Mouse (Mus musculus): ENCODE results near the gene Tmem136. TPM values are rescaled to one million over a fixed set of nuclear protein-coding genes. Genes with fewer than 3 reads are reported as not detected.
A peak's percentile ranks its signal among the peaks of the same experiment; 100 is the strongest.

Gene Tmem136
- total and polyA plus RNA-seq, 3 experiments = 0.17 to 3.8 (median 0.34) TPM

- no peaks in the 10 kb centered on the region for H3K27me3 ChIP-seq (replicated peaks)
- no peak overlapping the region for H3K4me3 ChIP-seq (replicated peaks in 1 of 3; ENCODE audit: low read depth in 2 of 3, low read length in 2 of 3, poor library complexity in 1 of 3)
- peak; percentile 59 for DNase-seq (ENCODE audit: extremely low read depth)
- H3K4me1 ChIP-seq (ENCODE audit: control insufficient read depth in 1 of 2, insufficient read depth in 2 of 2) = peaks cover 4 to 38% of the 10 kb centered on the region in 2 experiments; a peak in 3 of 4 replicates
- H3K4me2 ChIP-seq (ENCODE audit: insufficient read depth, low read depth, poor library complexity, severe bottlenecking) = no peak overlapping the region
- in situ Hi-C loops (cut with MboI; ENCODE audit: low pct_ligation_motif_present, low pct_unique_long_range_greater_than_20kb, low sequenced_read_pairs) (no loop called here), dilution Hi-C loops (cut with MboI; ENCODE audit: extremely low pct_ligation_motif_present, extremely low pct_unique_long_range_greater_than_20kb, low sequenced_read_pairs) (no loop called here)
- TF ChIP-seq IRF4 (IDR thresholded peaks at IDR 0.05; ENCODE audit: low read depth, low read length) = no peak
- peak; percentile 41; the same call in 1 of the 2 replicates for TF ChIP-seq BHLHE40 (IDR thresholded peaks at IDR 0.05; ENCODE audit: low read depth, low read length)
- TF ChIP-seq USF2 (conservative IDR thresholded peaks at IDR 0.05; ENCODE audit: low read depth, low read length) = no peak
- no peak for TF ChIP-seq POLR2A (IDR thresholded peaks at IDR 0.05; ENCODE audit: low read depth, low read length)
- TF ChIP-seq ETS1 (conservative IDR thresholded peaks at IDR 0.05; ENCODE audit: low read depth, low read length) = 0 out of 2 replicates have a peak, but pooled peaks have one; percentile 12
- no peak for TF ChIP-seq ZC3H11A (IDR thresholded peaks at IDR 0.05; ENCODE audit: low read depth, low read length)
- peak; percentile 72 for TF ChIP-seq MAFK (IDR thresholded peaks at IDR 0.05; ENCODE audit: insufficient replicate concordance, low read length)
- TF ChIP-seq RAD21 (IDR thresholded peaks at IDR 0.05; ENCODE audit: low read depth, low read length) = no peak
- peak; percentile 60; the same call in 1 of the 2 replicates for TF ChIP-seq EP300 (IDR thresholded peaks at IDR 0.05; ENCODE audit: low read length)
- TF ChIP-seq KAT2A (IDR thresholded peaks at IDR 0.05; ENCODE audit: insufficient replicate concordance, low read length) = no peak
- H3K9me3 ChIP-seq (replicated peaks; ENCODE audit: low read length) = peaks cover 7% of the 10 kb centered on the region
- peaks cover 14% of the 10 kb centered on the region for H3K79me2 ChIP-seq (replicated peaks; ENCODE audit: control insufficient read depth, extremely low read depth, insufficient read depth, poor library complexity, severe bottlenecking)
- H3K36me3 ChIP-seq (replicated peaks in 1 of 2; ENCODE audit: control insufficient read depth in 1 of 2, insufficient read depth in 1 of 2, low read length in 1 of 2) = peaks cover 0 to 17% of the 10 kb centered on the region in 2 experiments
- H3K9ac ChIP-seq (ENCODE audit: insufficient read depth, low read depth) = no peak overlapping the region
- no peak overlapping the region for H3K27ac ChIP-seq (ENCODE audit: insufficient read depth, low read depth)
Observed at GRCm38 (mm10) chr9:43096337-43096736, 20.0 kb downstream of the Tmem136 start.

GRCm38 (mm10) chr9:43094828-43095227 is 21.5 kb downstream of the Tmem136 start:
- Histone ChIP-seq H3K79me2 (replicated peaks; ENCODE audit: control insufficient read depth, extremely low read depth, insufficient read depth, poor library complexity, severe bottlenecking) (peaks cover 11% of the 10 kb centered on the region), H3K4me3 (replicated peaks in 1 of 3; ENCODE audit: low read depth in 2 of 3, low read length in 2 of 3, poor library complexity in 1 of 3) (no peak overlapping the region), H3K4me1 (ENCODE audit: control insufficient read depth in 1 of 2, insufficient read depth in 2 of 2) (peaks cover 4 to 48% of the 10 kb centered on the region in 2 experiments; a peak in 3 of 4 replicates), H3K9me3 (replicated peaks; ENCODE audit: low read length) (peaks cover 7% of the 10 kb centered on the region), H3K4me2 (ENCODE audit: insufficient read depth, low read depth, poor library complexity, severe bottlenecking) (no peak overlapping the region), H3K36me3 (replicated peaks in 1 of 2; ENCODE audit: control insufficient read depth in 1 of 2, insufficient read depth in 1 of 2, low read length in 1 of 2) (peaks cover 0 to 17% of the 10 kb centered on the region in 2 experiments), H3K27me3 (replicated peaks) (no peaks in the 10 kb centered on the region), H3K27ac (ENCODE audit: insufficient read depth, low read depth) (no peak overlapping the region), H3K9ac (ENCODE audit: insufficient read depth, low read depth) (no peak overlapping the region)
- dilution Hi-C loops (cut with MboI; ENCODE audit: extremely low pct_ligation_motif_present, extremely low pct_unique_long_range_greater_than_20kb, low sequenced_read_pairs) (no loop called here), in situ Hi-C loops (cut with MboI; ENCODE audit: low pct_ligation_motif_present, low pct_unique_long_range_greater_than_20kb, low sequenced_read_pairs) (no loop called here)
- TF ChIP-seq NRF1 (IDR thresholded peaks at IDR 0.05; ENCODE audit: low read depth, low read length) (no peak), BHLHE40 (IDR thresholded peaks at IDR 0.05; ENCODE audit: low read depth, low read length) (no peak), MAX (IDR thresholded peaks at IDR 0.05; ENCODE audit: low read length) (no peak), MEF2A (IDR thresholded peaks at IDR 0.05; ENCODE audit: borderline replicate concordance, low read depth, low read length) (no peak), ZKSCAN1 (IDR thresholded peaks at IDR 0.05; ENCODE audit: borderline replicate concordance, low read depth, low read length) (no peak), CTCF (conservative IDR thresholded peaks at IDR 0.05 in 1 of 2, IDR thresholded peaks at IDR 0.05 in 1 of 2; ENCODE audit: low read depth in 2 of 2, low read length in 2 of 2) (no peak), RAD21 (IDR thresholded peaks at IDR 0.05; ENCODE audit: low read depth, low read length) (no peak), EP300 (IDR thresholded peaks at IDR 0.05; ENCODE audit: low read length) (no peak), IRF4 (IDR thresholded peaks at IDR 0.05; ENCODE audit: low read depth, low read length) (no peak), ZNF384 (IDR thresholded peaks at IDR 0.05; ENCODE audit: low read depth, low read length) (no peak), ZMIZ1 (IDR thresholded peaks at IDR 0.05; ENCODE audit: low read depth, low read length) (no peak), GABPA (IDR thresholded peaks at IDR 0.05; ENCODE audit: insufficient replicate concordance, low read depth, low read length) (no peak), ELF1 (IDR thresholded peaks at IDR 0.05; ENCODE audit: low read depth, low read length) (no peak), NELFE (IDR thresholded peaks at IDR 0.05; ENCODE audit: low read depth, low read length) (no peak)
- no peak for DNase-seq (ENCODE audit: extremely low read depth)
